Mouse (Mus musculus) liver, adult (tissue): ENCODE measurements around the gene Gpat3.

Source experiments
- GATA4 ChIP-seq: IDR thresholded peaks from 2 replicates; pipeline ENCODE4 v1.6.1; 2014; ENCODE audit warnings: mild to moderate bottlenecking, low read length; ENCODE audit not compliant: insufficient replicate concordance

Gpat3 gene

DNA sequence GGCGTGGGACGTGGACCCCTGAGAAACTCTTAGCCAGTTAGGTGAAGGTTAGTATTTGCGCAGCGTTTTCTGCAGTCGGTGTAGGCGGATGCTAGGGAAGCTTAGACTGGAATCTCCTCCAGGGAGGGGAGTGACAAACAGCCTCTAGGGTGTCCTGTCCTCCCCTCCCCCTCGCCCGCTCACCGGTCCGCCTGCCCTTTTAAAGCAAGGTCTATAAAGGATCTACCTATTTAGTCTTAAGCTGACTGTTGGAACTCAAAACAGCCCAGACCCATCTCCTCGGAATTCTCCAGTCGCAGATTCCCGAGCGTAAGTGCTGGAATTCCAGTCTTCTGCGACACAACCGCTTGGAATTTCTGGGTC lies at the start of gene Gpat3:
Gene Gpat3, plus strand, starts transcription at position 229 of the 363 bp plus-strand sequence.
- TF ChIP-seq GATA4: no peak

DNA sequence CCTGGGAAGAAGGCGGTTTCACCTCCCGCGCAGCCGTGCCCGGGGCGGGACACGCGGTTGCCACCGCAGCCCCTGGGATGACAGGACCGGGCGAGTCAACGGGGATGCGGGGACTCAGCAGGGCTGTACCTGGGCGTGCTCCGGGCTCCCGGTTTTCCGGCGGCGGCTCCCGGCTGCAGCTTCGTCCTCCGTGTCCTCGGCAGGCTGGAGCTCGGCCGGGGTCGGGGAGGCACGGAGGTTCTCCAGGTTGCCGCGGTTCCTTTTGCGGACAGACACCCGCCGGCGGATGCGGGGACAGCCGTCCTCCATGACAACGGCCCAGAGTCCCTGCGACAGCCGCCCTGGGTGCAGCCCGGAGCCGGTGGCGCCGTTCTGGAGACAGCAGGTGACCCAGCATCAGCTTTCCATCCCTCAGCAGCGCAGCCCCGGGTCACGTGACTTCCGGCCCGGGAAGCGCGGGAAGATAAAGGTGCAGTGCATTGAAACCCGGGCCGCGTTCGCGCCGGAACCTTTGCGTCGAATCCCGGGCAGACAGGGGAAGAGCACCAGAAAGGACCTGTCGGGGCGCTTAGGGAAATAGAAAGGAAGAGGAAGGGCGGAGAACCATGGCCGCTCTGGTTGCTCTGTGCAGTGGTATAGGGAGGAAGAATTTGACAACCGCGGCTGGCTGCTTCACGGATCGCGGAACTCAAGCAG lies 47.2 kb upstream of the Gpat3 start, which contains the start of the genes Helq and Mrps18c:
Gene Helq, minus strand, starts transcription at position 434 of the 696 bp plus-strand sequence.
Gene Mrps18c, plus strand, starts transcription at position 463 of the 696 bp plus-strand sequence.
- peak; percentile 79; the same call in 1 of the 2 replicates for TF ChIP-seq GATA4

DNA sequence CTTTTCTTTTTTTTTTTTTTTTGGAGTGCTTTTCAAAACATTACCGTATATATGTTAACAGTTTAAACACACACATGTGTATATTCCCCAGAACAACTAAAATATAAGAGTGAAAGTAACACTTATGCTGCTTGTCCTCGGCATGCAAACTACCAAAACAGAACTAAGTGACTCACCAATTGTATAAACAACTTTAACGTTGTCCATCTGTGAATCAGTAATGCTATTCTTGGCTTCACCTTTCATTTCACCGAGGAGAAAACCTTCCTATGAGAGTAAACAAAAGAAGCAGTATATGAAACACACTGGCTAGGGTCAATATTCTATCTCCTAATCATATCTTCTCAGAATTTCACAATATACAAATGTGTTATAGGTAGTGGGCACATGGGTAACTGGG lies 27.2 kb upstream of the Gpat3 start:
- TF ChIP-seq GATA4: no peak

DNA sequence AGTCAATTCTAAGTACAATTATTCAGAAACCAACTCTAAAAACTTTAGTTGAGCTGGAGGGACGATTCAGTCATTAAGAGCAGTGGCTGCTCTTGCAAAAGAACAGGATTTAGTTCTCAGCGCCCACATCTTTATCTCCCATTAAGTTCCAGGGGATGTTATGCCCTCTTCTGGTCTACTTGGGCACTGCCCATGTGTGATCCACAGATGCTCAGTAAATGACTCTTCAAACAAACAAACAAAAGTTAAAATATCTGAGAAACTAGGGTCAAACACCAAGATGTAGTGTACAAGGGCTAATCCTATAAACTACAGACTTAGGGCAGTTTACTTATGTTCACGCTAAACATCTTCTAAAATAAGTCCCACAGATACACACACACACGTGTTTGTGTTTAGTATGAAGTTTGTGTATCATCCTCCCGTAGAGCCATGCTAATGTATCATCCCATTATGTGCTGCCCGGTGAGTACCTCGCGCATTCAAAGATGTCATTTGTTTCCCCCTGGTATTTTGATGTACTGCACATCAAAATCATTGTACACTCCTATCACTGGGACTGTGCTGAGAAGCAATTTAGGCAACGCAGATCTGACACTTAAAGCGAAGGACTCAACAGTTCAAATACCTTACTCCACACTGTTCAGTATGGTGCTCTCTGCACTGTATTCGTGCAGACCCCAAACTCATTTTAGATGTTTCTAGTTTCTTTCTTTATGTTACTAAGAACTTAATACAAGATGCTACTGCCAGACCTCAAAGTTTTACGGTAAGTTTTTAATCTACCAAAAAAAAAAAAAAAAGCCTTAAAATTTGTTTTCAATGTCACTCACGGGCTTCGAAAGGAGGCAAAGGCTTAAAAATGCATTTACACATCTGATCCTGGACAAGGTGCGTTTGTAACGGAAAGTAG lies 25.7 kb upstream of the Gpat3 start:
- TF ChIP-seq GATA4: no peak

DNA sequence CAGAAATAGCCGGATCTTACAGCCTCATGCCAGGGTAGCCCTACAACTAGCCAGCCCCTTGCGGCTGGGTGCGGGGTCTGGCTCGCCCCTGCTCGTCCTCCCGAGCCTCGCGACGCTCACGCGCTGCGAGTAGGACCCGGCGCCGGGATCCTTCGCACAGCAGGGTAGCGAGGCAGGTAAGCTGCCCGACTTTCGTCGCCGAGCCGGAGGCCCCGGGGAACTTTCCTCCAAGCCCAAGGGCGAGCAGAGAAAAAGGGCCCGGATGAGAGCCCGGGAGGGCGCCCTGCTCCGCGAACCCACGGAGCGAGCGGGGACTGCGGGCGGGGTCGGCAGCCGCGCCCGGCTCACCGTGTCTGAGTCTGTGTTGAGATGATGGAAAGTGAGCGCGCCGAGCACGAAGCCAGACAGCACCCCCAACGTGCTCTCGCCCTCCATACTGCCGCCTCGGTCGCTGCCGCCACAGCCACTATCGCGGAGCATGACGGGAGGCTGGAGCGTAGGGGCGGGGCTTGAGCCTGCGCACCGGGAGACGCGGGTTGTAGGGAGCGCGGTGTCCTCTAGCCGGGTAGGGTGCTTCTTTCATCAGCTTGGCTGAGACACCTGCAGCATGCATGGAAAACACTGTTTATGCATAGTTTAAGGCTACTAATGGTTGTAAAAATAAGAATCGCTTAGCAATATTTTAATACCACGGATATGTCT lies 24.9 kb upstream of the Gpat3 start, which contains the start of gene Abraxas1:
Gene Abraxas1, minus strand, starts transcription at position 483 of the 702 bp plus-strand sequence.
- TF ChIP-seq GATA4: peak; percentile 35; the same call in 1 of the 2 replicates

DNA sequence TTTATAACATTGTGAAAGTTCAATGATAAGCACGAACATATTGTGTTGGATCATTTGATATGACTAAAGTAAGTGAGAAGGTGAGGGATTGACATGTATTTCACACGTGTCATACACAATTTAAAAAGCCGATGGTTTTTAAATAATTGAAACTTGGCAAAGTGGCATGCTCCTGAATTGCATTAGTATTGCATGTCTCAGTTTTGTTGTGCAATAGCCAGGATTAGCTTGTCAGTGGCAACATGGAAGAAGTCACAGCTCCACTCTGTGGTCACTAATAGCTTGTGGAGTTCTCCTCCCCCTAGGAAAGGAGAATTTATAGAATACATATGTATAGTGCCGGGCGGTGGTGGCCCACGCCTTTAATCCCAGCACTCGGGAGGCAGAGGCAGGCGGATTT lies 24.1 kb upstream of the Gpat3 start:
- no peak for TF ChIP-seq GATA4

DNA sequence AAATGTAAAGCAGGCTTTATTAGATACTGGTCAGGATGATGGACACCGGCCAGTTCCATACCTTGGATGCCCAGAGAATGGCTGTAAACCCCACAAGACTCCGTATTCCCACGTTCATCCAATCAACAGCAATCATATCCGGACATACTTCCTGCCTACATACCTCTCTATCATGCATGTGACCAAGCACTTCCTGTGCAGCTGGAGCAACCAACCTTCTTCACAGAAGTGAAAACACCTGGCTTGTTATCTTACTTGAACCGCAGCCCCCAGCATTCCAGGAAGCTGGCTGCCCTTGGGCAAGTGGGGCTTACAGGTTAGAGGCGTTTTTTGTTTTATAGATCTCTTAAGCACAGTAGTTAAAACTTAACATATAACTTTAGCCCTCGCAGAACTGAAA lies 22.7 kb upstream of the Gpat3 start:
- no peak for TF ChIP-seq GATA4

DNA sequence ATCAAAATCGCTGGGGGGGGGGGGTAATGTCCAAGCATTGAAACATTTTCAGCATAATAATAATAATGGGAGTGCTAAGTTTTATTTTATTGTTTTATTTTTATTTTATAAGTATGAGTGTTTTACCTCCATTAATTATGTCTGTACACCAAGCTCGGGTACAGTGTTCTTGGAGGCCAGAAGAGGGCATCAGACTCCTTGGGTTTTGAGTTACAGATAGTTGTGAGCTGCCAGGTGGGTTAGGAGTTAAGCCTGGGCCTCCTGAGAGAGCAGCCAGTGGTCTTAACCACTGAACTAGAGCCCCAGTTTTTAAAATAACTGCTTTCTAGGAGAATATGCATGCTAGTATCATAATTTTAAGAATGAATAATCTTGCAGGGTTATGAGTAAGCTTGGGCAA lies 19.5 kb upstream of the Gpat3 start:
- no peak for TF ChIP-seq GATA4

DNA sequence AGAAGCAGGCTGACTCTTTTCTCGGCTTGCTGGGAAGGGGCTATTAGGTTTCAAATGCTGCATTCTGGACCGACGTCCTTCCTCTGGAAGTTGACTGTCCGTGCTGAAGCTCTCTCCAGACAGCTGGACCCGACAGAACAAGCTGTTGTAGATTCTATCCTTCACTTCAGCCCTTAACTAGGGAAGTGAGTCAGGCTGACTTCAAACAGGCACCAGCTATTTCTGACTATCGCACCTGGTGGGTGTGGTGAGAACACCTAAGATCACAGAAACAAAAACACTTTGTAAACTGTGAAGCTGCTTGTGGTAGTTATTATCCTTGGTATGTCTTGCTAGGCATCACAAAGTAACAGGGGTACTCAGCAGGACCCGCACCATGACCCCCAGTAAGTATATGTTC lies 19.0 kb upstream of the Gpat3 start:
- no peak for TF ChIP-seq GATA4

DNA sequence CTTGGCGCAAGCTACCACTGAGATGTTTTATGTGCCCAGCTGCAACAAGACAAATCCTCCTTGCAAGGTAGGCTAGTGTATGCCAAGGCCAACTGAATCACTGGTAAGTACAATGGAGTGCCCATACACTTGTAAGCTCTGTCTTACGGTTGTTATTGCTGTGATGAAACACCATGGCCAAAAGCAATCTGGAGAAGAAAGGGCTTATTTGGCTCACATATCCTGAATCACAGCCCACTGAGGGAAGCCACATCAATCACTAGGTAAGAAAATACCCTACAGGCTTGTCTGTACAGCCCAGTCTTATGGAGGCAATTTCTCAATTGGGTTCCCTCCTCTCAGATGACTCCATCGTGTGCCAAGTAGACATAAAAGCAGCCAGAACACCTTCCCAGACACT lies 16.8 kb upstream of the Gpat3 start:
- TF ChIP-seq GATA4: no peak

DNA sequence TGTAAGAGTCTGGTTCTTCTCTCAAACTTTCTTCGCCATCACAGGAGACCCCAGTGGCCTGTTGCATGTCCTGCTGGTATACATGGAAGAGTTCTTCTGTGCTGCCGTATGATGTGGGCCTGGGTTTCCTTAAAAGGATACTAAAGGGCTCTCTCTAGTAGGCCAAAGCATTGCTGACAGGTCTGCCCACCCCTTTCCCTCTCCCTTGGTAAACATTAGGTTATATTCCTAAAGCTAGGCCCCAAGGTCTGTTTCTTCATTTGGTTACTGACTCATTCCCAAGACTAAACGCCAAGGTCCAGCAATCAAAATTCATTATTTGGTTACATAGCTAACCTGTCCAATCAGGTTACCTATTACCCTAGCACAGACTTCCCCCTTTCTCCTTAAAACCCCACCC lies 12.8 kb upstream of the Gpat3 start:
- TF ChIP-seq GATA4: no peak

DNA sequence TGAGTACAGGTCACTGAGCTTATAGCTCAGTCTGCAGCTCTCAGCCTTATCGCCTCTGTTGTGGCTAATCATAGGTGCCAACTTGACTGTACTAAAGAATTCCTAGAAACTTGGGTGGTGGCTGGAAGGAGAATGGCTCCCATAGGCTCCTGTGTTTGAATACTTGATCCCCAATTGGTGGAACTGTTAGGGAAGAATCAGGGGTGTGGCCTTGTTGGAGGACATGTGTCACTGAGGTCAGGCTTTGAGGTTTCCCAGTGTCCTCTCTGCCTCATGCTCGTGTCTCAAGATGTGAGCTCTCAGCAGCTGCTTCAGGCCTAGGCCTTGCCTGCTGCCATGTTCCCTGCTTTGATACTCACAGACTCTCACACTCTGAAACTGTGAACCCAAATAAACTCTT lies 11.7 kb upstream of the Gpat3 start:
- no peak for TF ChIP-seq GATA4

DNA sequence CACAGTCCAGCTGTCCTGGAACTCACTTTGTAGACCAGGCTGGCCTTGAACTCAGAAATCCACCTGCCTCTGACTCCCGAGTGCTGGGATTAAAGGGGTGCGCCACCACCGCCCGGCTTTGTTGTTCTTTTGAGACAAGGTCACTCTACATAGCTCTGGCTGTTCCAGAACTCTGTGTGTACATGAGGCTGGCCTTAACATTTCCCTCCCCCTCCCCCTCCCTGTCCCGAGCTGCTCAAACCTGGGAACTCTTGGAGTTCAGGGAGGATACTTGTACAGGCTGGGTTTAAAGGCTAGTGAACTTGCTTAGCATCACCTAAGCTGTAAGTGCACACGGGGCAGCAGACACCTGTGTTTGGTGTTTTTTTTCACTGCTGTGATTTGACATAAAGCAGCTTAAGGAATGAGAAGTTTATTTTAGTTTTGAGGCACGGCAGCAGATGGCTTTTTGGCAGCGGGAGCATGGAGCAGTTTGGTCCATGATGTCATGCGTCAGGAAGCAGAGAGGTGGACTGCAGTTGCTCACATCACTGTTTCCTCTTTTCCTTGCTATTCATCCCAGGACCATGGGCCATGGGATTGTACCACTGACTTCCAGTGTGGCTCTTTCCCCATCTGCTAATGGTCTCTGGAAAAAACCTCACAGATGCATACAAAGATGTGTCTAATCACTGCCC lies 9.5 kb upstream of the Gpat3 start:
- no peak for TF ChIP-seq GATA4

DNA sequence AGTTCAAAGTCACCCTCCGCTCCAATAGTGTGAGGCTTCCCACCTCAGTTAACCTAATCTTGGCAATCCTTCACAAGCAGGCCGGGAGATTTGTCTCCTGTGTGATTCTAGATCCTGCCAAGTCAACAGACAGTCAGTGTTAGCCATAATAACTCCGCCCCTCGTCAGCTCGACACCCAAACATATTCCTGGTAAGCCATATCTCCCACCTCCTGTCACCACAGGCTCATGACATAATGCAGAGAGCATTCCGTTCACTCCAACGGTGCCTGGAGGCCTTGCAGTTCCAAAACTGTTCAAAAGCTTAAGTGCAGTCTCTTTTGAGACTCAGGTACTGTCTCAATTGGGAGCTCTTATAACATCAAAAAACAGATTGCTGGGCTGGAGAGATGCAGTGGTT lies 7.6 kb upstream of the Gpat3 start:
- no peak for TF ChIP-seq GATA4

DNA sequence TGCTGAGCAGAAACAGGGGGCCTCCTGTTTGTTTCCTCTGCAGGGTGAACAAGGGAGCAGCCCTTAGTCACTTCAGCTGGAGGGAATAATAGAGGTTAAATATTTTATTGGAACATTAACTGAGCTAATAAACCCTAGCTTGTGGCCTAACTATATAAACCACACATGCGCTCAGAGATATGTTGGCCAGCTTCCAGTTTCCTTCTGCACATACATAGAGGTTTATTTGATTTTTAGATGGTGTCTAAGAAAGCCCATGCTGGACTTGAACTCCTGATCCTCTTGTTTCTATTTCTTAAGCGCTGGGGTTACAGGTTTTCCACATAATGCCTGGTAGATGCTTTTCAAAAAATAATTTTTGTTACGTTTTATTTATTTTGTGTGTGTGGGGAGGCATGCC lies 1.0 kb upstream of the Gpat3 start:
- no peak for TF ChIP-seq GATA4

DNA sequence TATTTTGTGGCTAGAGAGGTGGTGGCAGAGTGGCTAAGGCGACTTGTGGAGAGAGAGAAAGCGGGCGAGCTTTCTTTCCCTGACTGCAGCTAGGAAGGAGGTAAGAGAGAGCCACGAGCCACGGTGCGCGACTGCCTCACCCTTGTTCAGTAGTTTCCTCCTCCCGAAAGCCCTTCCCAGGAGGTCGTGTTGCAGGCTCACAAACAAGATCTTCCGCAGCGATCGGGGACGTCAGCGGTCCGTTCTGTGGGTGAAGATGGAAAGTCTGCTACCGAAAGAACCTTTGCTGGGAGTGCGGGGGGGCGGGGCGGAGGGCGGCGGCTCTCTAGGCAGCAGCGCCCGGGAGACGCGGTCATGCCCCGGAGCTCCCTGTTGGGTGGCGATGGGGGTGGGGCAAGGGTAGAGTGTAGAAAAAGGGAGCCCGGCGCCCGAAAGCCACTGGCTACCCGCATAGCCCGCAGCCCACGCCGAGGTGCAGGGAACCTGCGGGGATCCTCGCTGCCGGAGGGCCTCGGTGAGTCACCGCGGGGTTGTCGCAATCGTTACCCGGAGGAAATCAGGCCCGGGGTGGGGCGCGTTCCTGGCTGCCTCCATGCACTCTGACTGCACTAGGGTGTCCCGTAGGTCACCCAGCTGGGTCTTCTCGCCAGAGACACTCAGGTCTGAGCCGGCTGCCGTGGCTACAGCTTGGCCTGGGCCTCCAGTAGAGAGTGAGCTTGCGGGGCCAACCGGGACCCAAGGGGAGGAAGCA lies 510 bp downstream of the Gpat3 start:
- no peak for TF ChIP-seq GATA4
